In genomic region chr9:106890496-106891240, GRCm38 (mm10) we compare ENCODE assay signal across 9 mouse cellular contexts. TPM values are rescaled to one million over a fixed set of nuclear protein-coding genes. Genes with fewer than 3 reads are reported as not detected.
DNase-seq lines count a peak whose midpoint lies in the region; ATAC-seq and TF ChIP-seq lines count a peak whose summit lies in the region.
"Had no signal": no experiment of that assay in that cellular context is flagged by ENCODE, and none has a peak within 500 bp of the region (broad histone marks: within the 10 kb centered on the region; RNA-seq: fewer than 3 reads in every experiment).

No protein-coding gene starts in this region.

- TF ChIP-seq CTCF in bone marrow, adult 2 months (IDR thresholded peaks at IDR 0.05; ENCODE audit: control insufficient read depth, insufficient read depth, low read length) = no peak

- H3K27ac ChIP-seq in bone marrow, adult 2 months (ENCODE audit: control insufficient read depth, insufficient read depth, low read depth, low read length, poor library complexity) = no peak overlapping the region
- peak overlapping the region; percentile 97 for H3K27ac ChIP-seq in hindbrain, embryonic 10.5 days
- H3K27ac ChIP-seq in liver, embryonic 11.5 days (ENCODE audit: low read depth, low read length) = no peak overlapping the region

- no peak for TF ChIP-seq POLR2A in bone marrow, adult 2 months (IDR thresholded peaks at IDR 0.05; ENCODE audit: borderline replicate concordance, control insufficient read depth, low read depth, low read length)

- H3K4me2 ChIP-seq in liver, embryonic 11.5 days = peak overlapping the region; percentile 68

- peak; percentile 29 to 40 for DNase-seq in heart, adult 18-20 months
- DNase-seq in heart, postnatal 36 days = no peak
- DNase-seq in hindbrain, embryonic 10.5 days (ENCODE audit: low spot score) = no peak
- DNase-seq in liver, embryonic 11.5 days (ENCODE audit: low spot score) = no peak
- DNase-seq in testis, postnatal 14 days (ENCODE audit: low spot score) = peak; percentile 59
- DNase-seq in urinary bladder, adult 2 months (ENCODE audit: low spot score) = no peak
- no peak for DNase-seq in lung, postnatal 10 days

- H3K36me3 ChIP-seq in hindbrain, embryonic 10.5 days = peaks cover 39% of the 10 kb centered on the region
- peaks cover 21% of the 10 kb centered on the region for H3K36me3 ChIP-seq in liver, embryonic 11.5 days (ENCODE audit: control insufficient read depth, insufficient read depth, low read length)

- peak overlapping the region; percentile 73 for H3K4me3 ChIP-seq in bone marrow, adult 2 months (replicated peaks; ENCODE audit: control insufficient read depth, low read depth, low read length)
- H3K4me3 ChIP-seq in hindbrain, embryonic 10.5 days = peak overlapping the region; percentile 97
- peak overlapping the region; percentile 76 for H3K4me3 ChIP-seq in liver, embryonic 11.5 days (ENCODE audit: low read depth, low read length)

- intact Hi-C loops in heart, postnatal 36 days (cut with DNase I) = loop anchor here (10.0 kb wide), 1 partner anchor 644 kb away; the partner anchor contains the start of gene Tmem115

- H3K9me3 ChIP-seq in hindbrain, embryonic 10.5 days = no peaks in the 10 kb centered on the region
- H3K9me3 ChIP-seq in liver, embryonic 11.5 days (ENCODE audit: control insufficient read depth, low read length) = no peaks in the 10 kb centered on the region

- H3K4me1 ChIP-seq in bone marrow, adult 2 months (ENCODE audit: control insufficient read depth, insufficient read depth, low read length) = 0 out of 2 replicates have a peak, but pooled peaks cover 2% of the 10 kb centered on the region
- H3K4me1 ChIP-seq in hindbrain, embryonic 10.5 days (replicated peaks) = peaks cover 59% of the 10 kb centered on the region
- peaks cover 34% of the 10 kb centered on the region for H3K4me1 ChIP-seq in liver, embryonic 11.5 days (replicated peaks; ENCODE audit: control insufficient read depth, insufficient read depth, low read length)

- peak overlapping the region; percentile 84 for H3K9ac ChIP-seq in liver, embryonic 11.5 days (ENCODE audit: low read depth, low read length)

- 69% methylated on average over 8 of the region's 8 CpGs for WGBS in bone marrow, adult 2 months
- 74% methylated on average over 8 of the region's 8 CpGs for WGBS in hindbrain, embryonic 10.5 days
- 70% methylated on average over 8 of the region's 8 CpGs for WGBS in liver, embryonic 11.5 days

- ATAC-seq in liver, embryonic 11.5 days (replicated peaks; ENCODE audit: low FRiP score) = no peak

- no peaks in the 10 kb centered on the region for H3K27me3 ChIP-seq in hindbrain, embryonic 10.5 days (ENCODE audit: insufficient read depth, poor library complexity, severe bottlenecking)
- H3K27me3 ChIP-seq in liver, embryonic 11.5 days (replicated peaks; ENCODE audit: control insufficient read depth, insufficient read depth, low read length) = no peaks in the 10 kb centered on the region
- H3K27me3 ChIP-seq: Patski had no signal

RNA-seq across cellular contexts. Expression of gene Manf, which starts 1.1 kb away (rescaled TPM):
- 100 to 1,000 TPM; 100 to 151 TPM for total RNA-seq in heart, adult 18-20 months (2021)
- 100 to 1,000 TPM in 1 of 2 experiments, 10 to 100 TPM in 1; 99.1 to 164 TPM for total RNA-seq in heart, postnatal 36 days (2021)
- 79.1 and 100 TPM in 2 replicates for polyA plus RNA-seq in bone marrow, adult 2 months (2011; ENCODE audit: insufficient read depth, insufficient read length, low replicate concordance, missing spikeins)
- polyA plus RNA-seq in hindbrain, embryonic 10.5 days (2016; fragmentation: Nextera tagmentation; extraction: Ambion mirVana) = 253 and 276 TPM in 2 replicates
- 352 TPM in 2 replicates for polyA plus RNA-seq in liver, embryonic 11.5 days (2014; fragmentation: Nextera tagmentation; extraction: Ambion mirVana)
- polyA plus RNA-seq in urinary bladder, adult 2 months (2012; rRNA removed) = 80.0 and 94.3 TPM in 2 replicates

RNA-seq across cellular contexts. Expression of gene Rbm15b, which starts 3.4 kb away (rescaled TPM):
- 10 to 100 TPM; 12.8 to 13.4 TPM for total RNA-seq in heart, adult 18-20 months (2021)
- 10 to 100 TPM; 11.3 to 14.9 TPM for total RNA-seq in heart, postnatal 36 days (2021)
- 7.3 and 11.5 TPM in 2 replicates for polyA plus RNA-seq in bone marrow, adult 2 months (2011; ENCODE audit: insufficient read depth, insufficient read length, low replicate concordance, missing spikeins)
- polyA plus RNA-seq in hindbrain, embryonic 10.5 days (2016; fragmentation: Nextera tagmentation; extraction: Ambion mirVana) = 17.1 and 23.8 TPM in 2 replicates
- 10.9 and 11.4 TPM in 2 replicates for polyA plus RNA-seq in liver, embryonic 11.5 days (2014; fragmentation: Nextera tagmentation; extraction: Ambion mirVana)
- polyA plus RNA-seq in urinary bladder, adult 2 months (2012; rRNA removed) = 8.9 and 11.6 TPM in 2 replicates

Comparison
In these comparisons a context has a peak if more than half of its experiments do, and no peak if none do; other contexts are left out.
1. DNase-seq: peak in heart, adult 18-20 months (2 of 2) and testis, postnatal 14 days (single experiment); none in heart, postnatal 36 days (0 of 2), hindbrain, embryonic 10.5 days (single experiment), liver, embryonic 11.5 days (single experiment), urinary bladder, adult 2 months (single experiment) and lung, postnatal 10 days (single experiment).
2. Peak in every context shown above with its lines, with median percentiles within 50 percentile points of each other: H3K4me3 ChIP-seq.